Mouse (Mus musculus) right cerebral cortex, adult 2 months (tissue): ENCODE results near the gene Tmc4.
"Not testable (repeated sequence)": the region's sequence is repeated elsewhere in the genome, so short reads cannot be mapped to it uniquely, and the experiment has no call there.

ENCODE experiments used
- DNase-seq, 2 experiments: peaks; one replicate each; pipeline ENCODE4 v3.0.0; 2021 to 2022; ENCODE audit warnings: low spot score in 2 of 2

Tmc4 gene

DNA sequence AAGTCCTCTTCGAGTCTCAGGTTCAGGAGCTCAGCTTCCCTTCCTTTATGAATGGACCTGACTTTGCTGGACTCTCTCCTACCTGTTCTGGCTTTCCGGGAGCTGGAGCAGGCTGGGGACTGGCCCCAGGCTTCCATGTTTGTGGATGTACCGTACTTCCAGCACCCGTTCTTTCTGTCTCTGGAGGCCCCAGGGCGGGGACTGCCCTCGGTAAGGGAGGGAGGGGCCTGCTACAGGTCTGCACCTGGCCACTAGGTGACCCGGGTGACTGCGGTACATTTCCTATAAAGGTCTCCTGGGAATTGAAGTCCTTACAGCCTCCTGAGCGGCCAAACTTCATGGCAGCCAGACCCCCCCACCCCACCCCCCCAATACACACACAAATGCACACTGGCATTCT, at the start of gene Tmc4:
Tmc4 (minus strand) TSS at position 212 of the 400 bp plus-strand sequence.
- no peak for DNase-seq

DNA sequence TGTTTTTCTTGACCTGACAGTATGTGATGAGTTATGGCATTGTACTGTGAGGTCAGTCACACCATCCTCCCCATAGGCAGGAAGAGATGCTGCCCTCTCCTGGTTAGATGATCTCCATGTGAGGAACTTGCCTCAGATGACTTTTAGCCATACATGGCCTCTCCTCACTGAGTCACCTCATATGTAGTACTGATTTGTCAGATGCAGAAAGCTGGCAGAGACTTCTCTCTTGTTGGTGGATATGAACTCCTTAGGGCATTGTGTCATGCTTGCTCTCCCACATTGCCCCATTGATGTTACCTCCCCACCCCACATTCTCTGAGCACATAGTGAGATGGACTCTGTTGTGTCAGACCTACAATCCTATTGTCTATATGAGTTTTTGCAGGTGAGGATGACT, 48.1 kb upstream of the Tmc4 start:
- not testable (repeated sequence) for DNase-seq

DNA sequence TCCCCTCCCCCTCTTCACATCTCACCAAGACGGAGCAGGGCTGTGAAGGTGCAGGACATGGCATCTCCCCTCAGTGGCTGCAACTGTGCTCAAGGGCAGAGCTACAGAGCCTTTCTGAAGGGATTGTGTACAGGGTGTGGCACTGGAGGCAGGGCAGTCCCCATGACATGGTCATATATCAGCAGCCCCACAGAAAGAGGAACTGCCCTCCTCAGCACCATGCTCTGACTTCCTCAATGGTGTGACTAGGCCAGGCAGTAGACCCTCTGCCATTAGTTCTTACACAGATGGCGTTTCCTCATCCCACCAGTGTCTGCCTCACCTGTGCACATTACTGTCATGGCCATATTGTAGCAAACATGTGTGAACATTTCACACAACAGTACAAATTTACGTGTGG, 42.9 kb upstream of the Tmc4 start, which contains the start of gene Pirb:
Pirb (minus strand) TSS at position 124 of the 400 bp plus-strand sequence.
- DNase-seq = not testable (repeated sequence)

DNA sequence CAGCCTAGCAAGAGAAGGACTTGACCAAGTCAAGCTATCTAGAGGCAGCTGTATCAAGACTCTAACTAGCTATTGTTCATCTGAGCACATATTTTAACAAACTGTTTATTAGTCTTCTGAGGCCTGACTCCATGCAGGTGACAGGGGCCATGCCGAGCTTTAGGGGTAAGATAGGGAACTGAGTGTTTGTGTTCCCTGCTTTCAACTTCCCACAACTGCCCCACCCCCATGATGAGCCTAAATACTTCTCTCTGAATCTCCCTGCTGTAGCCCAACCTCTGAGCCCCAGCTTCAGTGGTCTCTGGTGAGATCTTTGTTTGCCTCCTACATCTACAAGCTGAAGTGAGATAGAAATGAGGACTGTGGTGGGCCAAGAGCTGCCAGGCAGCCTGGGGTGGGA, 37.9 kb upstream of the Tmc4 start:
- no peak for DNase-seq

DNA sequence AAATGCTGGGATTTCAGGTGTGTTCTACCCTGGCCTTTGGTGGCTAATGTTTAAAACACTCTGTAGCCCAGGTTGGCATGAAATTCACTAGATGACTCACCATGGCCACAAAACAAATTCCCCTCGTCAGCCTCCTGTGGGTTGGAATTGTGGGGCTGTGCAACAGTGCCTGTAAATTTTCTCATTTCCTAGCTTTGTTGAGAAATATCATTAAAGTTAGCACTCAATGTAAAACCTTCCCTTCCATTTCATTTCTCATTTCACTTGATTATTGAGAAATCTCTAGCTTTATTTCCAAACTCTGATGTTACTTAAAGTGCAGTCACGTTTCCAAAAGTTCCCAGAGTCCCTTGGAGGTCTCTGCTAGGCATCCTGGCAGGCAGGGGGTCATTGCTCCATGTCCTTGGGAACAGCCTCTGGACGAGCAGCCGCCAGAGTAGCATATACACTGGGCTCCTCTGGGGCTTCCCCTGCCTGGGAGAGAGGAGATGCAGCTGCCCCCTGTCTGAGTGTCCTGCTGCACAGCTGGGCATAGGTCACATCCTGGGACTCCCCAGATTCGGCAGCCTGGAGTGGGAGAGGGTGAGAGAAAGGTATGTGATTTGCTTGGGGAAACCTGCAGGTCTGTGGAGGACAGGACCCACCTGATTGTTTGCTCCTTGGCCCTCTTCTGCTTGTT, 35.0 kb upstream of the Tmc4 start:
- no peak for DNase-seq

DNA sequence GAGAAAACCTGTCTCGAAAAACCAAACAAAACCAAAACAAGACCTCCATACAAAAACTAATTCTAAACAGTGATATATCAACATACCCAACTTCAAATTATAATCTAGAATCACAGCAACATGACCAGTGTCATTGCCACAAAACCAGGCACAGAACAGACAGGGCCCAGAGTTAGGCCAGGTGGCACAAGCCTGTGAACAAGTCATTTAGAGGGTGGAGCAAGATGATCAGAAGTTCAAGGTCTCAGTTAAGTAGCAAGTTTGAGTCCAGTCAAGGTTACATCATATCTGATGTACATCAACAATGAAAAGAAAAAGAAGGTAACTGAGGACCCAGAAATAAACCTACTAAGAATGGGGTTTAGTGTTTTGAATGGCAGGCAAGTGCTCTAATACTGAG, 31.6 kb upstream of the Tmc4 start:
- DNase-seq = no peak

DNA sequence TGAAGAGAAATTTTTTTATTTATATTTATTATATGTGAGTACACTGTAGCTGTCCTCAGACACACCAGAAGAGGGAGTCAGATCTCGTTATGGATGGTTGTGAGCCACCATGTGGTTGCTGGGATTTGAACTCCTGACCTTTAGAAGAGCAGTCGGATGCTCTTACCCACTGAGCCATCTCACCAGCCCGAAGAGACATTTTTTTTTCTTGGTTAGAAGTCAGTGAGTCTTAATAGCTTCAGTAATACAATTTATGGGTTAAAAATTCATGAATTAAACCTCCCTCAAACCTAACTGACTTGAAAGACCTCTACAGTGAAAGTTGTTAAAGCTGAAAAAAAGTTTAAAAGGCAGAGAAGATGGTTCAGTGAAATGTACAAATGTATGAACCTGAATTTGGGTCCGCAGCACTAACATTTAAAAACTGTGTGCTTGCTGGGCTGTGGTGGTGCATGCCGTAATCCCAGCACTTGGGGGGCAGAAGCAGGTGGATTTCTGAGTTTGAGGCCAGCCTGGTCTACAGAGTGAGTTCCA, 31.2 kb upstream of the Tmc4 start:
- DNase-seq = not testable (repeated sequence)

DNA sequence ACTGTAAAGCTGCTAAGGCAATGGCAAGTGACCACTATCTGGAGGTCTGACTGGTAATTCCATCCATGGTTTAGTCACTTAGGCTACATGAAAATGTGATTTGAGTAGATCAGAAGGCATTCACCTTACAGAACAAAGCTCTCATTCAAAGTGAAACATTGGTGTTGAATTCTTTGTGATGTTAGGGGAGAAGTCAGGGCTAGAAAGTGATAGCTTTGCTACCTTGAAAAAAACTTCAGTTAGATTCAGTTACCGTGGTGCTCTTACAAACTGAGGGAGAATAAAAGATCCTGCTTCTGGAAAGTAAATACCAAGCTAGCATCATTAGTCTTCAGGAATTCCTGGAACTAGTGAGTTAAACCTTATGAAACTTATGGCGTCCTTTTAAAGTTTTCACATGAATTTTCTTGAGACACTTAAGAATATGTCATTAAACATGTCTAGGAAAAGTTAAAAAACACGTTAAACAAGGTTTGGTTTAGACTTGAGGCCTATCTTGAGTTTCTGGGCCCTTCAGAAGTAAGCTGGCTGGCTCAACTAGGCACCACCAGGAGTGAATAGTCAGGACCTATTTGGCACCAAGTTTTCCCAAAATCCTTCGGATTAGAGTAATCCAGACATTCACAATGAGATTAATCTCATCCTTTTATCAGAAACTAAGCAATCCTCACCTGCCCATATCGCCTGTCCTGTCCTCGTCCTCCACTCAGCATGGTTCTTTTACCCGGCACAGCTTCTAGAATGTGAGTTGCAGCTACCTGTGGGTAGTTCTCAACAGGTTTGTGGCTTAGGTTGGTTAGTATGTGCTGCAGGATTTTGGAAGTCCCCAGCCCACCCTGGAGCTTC, 30.4 kb upstream of the Tmc4 start:
- DNase-seq = no peak

DNA sequence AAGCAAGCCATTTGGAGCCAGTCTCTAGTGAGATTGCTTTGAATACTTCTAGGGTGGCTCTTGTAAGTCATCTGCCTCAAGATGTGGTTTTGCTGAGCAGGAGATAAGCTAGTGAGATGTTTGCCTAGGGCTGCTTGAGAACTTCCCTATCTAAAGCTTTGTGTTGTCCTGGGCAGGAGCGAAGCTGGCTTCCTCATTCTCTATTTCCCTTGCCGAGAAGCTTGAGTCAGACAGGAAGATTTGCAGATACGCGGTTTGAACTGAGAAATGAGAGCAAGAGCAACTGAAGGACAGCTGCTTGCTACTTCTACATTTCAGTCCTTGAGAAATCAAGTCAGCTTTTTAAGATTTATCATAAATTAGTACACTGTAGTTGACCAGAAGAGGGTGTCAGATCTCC, 29.7 kb upstream of the Tmc4 start:
- DNase-seq = no peak

DNA sequence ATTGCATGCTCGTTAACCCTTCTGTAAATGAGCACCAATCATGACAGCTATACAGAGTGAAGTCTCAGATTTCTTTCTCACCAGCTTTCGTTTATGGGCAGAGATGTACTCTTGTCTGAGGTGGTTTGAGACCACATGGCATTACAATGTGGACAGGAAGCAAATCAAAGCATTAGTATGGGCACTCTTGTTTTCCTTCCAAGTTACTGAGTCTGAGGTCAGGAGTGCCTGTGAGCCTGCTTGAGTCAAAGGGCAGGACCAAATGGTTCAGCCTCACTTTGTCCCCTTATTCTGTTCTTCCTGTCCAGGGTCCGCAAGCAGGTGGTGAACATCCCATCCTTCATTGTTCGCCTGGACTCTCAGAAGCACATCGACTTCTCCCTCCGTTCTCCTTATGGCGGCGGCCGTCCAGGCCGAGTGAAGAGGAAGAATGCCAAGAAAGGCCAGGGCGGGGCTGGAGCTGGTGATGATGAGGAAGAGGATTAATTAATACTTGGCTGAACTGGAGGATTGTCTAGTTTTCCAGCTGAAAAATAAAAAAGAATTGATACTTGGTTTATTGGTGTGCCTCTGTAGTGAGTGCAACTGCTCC, 29.1 kb upstream of the Tmc4 start:
- no peak for DNase-seq

DNA sequence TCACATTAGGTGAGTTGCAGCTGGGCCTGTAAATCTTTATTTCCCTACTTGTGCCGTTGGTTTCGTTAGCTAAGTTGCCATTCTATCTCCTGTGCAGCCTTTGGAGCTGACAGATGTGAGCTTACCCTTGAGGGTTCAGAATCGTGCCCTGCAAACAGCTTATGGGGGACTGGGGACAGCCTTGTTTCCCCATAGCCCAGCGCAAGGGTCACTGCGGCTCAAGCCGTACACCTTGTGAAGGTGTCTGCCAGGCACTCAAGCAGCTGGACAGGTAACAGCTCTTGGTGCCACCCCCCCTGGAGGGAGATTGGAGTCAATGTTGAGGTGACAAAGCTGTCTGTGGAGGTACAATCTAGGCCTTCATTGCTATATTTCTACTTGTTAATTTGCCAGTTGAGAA, 28.6 kb upstream of the Tmc4 start:
- DNase-seq = no peak

DNA sequence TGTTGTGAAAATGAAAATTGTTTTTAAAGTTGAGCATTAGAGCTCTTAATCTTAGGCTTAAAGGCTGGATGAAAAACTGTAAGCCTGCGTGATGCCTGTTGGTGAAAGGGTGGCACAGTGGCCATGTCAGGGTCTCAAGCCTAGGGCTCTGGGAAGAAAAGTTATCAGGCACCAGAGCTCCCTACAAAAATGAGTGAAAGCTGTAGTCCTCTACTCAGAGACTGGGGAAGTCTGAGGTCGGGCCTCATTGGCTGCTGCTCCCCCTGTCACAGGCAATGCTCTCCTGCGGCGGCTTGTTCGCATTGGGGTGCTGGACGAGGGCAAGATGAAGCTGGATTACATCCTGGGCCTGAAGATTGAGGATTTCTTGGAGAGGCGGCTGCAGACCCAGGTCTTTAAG, 28.1 kb upstream of the Tmc4 start:
- not testable (repeated sequence) for DNase-seq

DNA sequence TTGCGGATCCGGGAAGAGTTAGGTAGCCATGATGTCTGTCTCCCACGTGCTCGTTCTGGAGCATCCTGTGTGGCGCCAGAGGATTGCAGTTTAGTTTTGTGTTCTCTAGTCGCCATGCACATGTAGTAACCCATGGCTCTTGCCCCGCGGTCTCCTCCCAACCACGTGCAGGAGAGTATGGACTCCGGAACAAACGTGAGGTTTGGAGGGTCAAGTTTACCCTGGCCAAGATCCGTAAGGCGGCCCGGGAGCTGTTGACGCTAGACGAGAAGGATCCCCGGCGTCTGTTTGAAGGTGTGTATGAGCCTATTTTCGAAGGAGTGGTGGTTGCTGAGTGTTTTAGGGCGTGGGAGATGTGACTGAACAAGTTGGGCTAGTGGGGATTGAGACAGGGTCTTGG, 27.1 kb upstream of the Tmc4 start:
- DNase-seq = no peak

DNA sequence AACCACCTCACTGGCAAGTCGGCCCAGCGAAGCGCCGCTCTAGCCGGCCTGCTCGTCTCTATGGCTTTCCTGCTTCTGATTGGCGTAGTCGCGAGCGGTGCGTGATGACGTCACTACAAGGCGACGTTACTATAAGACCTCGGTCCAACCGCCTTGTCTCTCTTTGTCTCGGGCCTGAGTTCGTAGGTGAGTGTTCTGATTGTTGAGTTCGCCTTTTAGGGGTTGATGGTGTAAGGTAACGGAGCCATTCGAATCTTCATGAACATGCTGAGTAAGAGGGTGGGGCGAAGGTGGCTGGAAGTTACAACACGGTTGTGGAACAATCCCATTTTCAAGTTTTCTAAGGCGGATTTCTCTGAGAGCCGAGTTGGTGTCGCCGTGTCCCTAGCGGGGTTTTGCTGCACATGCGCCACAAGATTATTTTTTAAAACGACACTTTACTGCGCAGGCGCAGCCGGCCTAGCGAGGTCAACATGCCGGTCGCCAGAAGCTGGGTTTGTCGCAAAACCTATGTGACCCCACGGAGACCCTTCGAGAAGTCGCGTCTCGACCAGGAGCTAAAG, 26.6 kb upstream of the Tmc4 start, which contains the start of gene Rps9:
Rps9 (plus strand) TSS at position 115 of the 563 bp plus-strand sequence.
- peak; percentile 98 to 99 for DNase-seq

DNA sequence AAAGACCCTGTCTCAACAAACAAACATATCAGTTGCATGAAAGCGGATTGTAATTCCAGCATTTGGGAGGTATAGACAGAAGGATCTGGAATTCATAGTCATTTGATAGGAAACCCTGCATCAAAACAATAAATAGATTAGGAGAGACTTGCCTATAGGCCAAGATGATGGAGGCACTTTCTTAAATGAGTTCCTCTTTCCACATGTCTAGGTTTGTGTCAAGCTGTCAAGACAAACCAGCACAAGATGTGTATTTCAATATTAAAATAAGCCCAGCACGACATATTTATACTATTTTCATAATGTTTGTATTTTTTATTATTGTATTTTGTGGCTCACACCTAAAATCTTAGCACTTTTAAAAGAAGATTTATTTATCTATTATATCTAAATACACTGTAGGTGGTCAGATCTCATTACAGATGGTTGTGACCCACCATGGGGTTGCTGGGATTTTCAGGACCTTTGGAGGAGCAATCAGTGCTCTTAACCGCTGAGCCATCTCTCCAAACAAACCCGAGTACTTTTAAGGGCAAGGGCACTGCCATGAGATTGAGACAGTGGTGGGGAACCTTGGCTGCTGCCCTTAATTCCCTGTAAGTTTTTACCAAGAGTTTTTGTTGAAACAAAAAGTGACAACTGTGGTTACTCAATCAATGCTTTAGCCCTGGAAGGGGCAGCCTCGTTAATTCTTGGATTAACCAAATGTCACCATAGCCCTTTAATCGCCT, 26.0 kb upstream of the Tmc4 start:
- DNase-seq = no peak

DNA sequence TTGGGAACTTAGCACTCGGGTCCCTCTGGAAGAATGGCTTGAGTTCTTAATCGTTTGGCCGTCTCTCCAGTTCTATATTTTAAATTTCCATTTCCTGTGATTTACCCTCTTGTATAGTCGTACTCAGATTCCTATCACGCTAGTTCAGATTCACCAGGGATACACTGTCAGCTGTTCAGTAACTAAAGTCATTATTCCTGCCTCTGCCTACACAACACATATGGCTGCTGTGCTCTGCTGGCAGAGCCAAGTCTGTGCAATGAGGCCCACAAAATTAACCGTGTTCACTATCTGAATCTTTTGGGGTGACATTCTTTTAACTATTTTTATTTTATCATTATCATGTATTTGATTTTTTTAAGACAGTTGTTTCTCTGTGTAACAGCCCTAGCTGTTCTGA, 21.1 kb upstream of the Tmc4 start:
- no peak for DNase-seq

DNA sequence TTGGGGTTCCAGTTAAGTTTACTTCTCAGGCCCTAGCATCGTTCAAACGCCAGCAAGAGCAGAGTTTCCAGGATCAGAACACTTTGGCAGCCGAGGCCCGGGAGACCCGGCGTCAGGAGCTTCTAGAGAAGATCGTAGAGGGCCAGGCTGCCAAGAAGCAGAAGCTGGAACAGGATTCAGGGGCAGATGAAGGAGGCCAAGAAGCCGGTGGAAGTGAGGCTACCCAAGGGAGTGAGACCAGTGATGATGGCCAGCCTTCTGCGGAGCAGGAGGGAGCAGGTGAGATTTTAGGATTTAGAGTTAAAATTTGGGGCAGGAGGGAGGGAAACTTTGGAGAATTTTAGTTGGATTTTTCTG, 17.6 kb upstream of the Tmc4 start:
- not testable (repeated sequence) for DNase-seq

DNA sequence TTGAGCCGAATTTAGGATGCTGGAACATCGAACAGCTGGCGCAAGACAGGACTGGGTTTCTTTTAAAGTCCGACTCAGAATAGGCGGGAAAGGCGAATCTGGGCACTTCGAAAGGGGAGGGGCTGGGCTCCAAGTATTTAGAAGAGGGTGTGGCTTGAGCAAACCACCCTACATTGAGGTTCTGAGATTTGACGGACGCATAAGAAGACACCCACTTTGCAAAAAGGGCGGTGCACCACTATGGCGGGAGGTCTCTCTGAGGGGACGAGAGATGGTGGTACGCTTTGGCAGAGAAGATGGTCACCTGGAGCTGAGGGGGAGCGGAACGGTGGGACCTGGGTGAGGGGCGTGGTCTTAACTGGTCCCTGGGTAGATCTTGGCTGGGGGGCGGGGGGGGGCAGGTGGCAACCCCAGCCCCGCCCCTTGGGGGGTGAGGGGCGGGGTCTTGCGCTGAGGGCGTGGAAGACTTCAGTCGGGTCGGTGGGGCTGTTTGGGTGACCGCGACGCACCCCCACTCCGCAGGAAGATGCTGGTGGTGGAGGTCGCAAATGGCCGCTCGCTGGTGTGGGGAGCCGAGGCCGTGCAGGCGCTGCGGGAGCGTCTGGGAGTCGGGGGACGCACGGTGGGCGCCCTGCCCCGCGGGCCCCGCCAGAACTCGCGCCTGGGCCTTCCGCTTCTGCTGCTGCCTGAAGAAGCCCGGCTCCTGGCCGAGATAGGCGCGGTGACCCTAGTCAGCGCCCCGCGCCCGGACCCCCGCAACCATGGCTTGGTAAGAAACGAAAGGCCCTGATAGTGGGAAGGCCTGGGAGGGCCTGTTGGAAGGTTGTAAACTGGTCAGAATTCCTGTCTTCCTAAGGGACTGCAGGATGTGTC, 17.0 kb upstream of the Tmc4 start:
- peak; percentile 30 to 45 for DNase-seq

DNA sequence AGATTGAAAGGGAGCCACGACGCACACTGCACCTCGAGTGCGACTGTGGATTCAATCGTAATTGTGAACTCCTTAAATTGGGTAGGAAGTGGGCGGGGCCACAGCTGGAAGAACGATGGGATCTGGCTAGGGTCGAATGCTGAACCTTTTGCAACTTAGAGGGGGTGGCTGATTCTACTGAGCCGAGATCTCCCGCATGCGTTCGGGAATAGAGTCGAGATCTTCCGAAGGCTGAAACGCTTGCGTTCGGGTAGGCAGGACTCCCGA, 16.4 kb upstream of the Tmc4 start:
- no peak for DNase-seq

DNA sequence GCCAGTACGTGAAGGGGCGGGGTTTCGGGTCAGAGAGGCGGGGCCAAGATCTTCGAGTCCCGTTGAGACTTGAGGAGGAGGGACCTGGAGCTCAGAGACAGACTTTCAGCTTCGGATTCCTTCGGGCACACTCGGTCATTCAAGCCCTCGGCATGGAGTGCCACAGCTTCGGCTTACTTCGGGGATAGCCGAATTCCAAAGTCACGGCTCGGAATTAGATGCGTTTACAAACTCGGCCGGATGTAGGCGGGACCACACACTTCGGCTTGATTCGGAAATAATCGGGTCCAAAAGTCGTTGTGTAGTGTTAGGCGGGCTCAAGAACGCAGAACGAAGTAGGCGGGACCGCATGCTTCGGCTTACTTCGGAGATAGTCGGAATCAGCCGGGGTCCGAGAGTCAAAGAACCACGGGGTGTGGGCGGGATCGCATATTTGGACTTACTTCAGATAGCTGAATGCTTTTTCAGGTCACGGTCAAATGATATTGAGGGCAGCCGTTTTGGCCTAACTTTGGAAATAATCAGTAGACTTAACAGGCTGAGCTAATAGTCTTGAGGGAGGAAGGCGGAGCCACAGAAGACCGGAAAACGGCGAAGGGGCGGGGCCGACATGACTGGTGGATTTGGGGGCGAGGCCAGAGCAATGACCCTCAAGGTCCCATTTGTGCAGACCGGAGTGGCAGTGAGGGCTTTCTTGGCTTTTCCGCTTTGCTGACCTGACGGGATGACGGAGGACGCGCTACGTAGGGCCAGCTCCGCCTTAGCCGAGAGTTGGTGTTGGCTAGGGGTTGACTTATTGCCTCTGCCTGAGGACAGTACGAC, 15.8 kb upstream of the Tmc4 start, which contains the start of gene Mboat7:
Mboat7 (minus strand) TSS at position 537 of the 822 bp plus-strand sequence.
- DNase-seq = peak; percentile 98
